Mouse (Mus musculus): ENCODE measurements around the gene Il5.

Il5 gene

DNA sequence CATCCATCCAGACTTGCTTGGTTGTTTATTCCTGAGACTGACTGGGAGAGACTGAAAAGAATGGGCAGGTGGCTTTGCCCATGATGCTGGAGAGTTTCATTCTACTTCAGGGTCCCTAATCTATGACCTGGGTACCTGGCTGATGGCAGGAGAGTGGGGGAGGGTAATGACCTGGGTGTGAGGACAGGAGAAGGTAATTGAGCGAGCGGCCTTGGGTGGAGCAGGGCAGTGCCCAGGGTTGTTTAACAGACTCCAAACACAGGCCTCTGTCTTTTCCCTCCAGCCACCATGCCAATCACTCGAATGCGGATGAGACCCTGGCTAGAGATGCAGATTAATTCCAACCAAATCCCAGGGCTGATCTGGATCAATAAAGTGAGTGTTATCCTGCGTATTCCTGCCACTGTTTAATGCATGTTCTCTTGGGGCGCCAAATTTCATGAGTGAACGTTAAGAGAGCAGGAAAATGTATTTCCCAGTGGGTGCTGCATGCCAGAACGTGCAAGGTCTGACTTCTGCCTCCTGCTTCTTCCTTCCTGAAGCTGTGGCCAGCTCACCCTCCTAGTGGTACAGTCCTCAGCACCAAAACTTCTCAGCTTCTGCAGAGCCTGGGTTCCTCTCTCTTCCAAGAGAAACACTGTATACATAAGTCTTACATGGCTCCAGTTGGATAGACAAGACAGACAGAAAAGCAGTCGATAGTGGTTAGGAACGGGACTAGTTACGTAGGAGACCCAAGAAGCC lies 50.6 kb downstream of the Il5 start:
- DNase-seq (ENCODE audit: low read depth) = peak; percentile 36

DNA sequence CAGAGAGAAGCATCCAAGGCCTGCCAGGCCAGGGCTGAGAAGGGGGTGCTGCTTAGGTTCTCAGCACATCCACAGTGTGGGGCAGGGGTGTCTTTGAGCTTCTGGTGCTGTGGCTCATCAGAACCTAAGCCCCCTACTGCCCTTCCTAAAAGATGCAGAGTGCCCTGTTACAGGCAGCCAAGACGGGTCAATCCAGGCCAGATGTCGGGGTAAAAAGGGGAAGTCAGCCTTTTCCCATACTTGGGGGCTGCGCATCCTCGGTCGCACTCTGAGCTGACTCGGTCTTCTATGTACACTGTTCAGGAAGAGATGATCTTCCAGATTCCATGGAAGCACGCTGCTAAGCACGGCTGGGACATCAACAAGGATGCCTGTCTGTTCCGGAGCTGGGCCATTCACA lies 51.9 kb downstream of the Il5 start:
- DNase-seq (ENCODE audit: low read depth) = no peak

DNA sequence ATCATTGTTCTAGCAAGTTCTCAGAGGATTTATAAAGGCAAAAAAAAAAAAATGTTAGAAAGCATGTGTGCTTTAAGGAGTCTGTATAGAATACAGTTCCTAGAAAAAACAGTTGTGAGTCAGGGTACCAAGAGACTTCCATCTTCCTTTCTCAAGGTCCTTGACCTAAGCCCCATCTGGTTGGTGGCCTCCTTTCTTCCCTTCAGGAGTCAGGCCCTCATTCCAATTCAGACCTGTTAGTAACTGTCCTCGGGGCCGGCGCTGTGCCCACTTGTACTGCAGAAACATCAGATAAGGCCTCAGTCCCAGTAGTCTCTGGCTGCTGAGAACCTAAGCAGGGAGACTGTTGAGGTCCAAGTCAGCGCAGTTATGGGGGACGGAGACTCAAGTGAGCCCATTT lies 52.5 kb downstream of the Il5 start, which contains the start of gene Gm17334:
TSS of gene Gm17334 (minus strand) at position 101 of the 400 bp plus-strand sequence.
- DNase-seq (ENCODE audit: low read depth) = peak; percentile 15

DNA sequence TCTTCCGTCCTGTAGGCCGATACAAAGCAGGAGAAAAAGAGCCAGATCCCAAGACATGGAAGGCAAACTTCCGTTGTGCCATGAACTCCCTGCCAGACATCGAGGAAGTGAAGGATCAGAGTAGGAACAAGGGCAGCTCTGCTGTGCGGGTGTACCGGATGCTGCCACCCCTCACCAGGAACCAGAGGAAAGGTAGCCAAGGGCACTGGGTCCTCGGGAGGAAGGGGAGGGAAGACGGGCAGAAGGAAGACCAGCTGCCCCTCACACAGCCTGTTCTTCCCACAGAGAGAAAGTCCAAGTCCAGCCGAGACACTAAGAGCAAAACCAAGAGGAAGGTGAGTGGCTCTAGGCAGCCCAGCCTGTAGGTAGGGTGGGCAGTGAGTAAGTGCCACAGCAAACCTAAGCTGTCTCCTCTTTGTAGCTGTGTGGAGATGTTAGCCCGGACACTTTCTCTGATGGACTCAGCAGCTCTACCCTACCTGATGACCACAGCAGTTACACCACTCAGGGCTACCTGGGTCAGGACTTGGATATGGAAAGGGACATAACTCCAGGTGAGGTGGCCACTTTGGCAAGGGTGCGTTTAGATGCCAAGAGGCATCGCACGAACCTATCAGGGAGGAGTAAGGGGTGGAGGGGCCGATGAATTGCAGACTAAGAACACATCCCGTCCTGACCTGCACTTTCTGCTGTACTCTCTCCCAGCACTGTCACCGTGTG lies 53.2 kb downstream of the Il5 start:
- no peak for DNase-seq (ENCODE audit: low read depth)
